Mouse (Mus musculus): ENCODE measurements around the gene Atf1.

GRCm38 (mm10) chr15:100297856-100298255, 70.2 kb downstream of the Atf1 start:
- no peak for TF ChIP-seq CTCF (IDR thresholded peaks at IDR 0.05; ENCODE audit: low read depth)
- no peak for TF ChIP-seq EP300 (IDR thresholded peaks at IDR 0.05; ENCODE audit: low read depth)
